17 mouse cellular contexts compared by ENCODE assay signal in the genomic region with DNA sequence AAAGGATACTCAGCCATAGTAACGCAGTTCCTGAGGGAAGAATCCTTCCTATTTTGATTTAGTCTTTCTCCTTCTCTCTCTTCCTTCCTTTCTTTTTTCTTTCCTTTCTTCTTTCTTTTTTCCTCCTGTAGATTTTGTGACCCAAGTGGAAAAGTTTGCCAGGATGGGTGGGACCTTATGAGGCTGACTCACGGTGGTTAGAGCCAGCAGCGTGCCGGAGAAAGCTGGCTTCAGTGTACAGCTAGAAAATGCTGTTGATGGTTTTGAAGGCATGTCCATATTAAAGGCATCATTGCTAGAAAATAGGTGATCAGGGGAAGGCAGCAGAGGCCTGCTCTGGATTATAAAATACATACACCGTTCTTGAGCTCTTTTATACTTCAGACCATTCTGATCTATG.
"Had no signal": no experiment of that assay in that cellular context is flagged by ENCODE, and none has a peak within 500 bp of the region (broad histone marks: within the 10 kb centered on the region; RNA-seq: fewer than 3 reads in every experiment).

No protein-coding gene starts in this region.

- H3K9me3 ChIP-seq: limb, embryonic 15.5 days; liver, embryonic 13.5 days; lung, embryonic 15.5 days; midbrain, embryonic 15.5 days; neural tube, embryonic 13.5 days; stomach, embryonic 15.5 days had no signal

- H3K4me1 ChIP-seq: limb, embryonic 15.5 days; liver, embryonic 13.5 days; lung, embryonic 15.5 days; megakaryocyte, embryonic 14.5 days; midbrain, embryonic 15.5 days; stomach, embryonic 15.5 days had no signal

- H3K36me3 ChIP-seq: limb, embryonic 15.5 days; lung, embryonic 15.5 days; midbrain, embryonic 15.5 days; neural tube, embryonic 13.5 days; stomach, embryonic 15.5 days had no signal

- H3K4me2 ChIP-seq: limb, embryonic 15.5 days; liver, embryonic 13.5 days; lung, embryonic 15.5 days; midbrain, embryonic 11.5 days; midbrain, embryonic 15.5 days; neural tube, embryonic 13.5 days; stomach, embryonic 15.5 days had no signal

- ATAC-seq: liver, postnatal 0 days; midbrain, embryonic 15.5 days had no signal

- H3K27me3 ChIP-seq: limb, embryonic 15.5 days; liver, embryonic 13.5 days; lung, embryonic 15.5 days; midbrain, embryonic 15.5 days; neural tube, embryonic 13.5 days; stomach, embryonic 15.5 days had no signal

- DNase-seq: kidney, adult 18-20 months; kidney, postnatal 25 days; layer of hippocampus, postnatal 36 days; liver, embryonic 13.5 days; liver, postnatal 0 days; lung, postnatal 14 days; right cerebral cortex, postnatal 14 days; thymus, adult 2 months; thymus, postnatal 25 days had no signal

- H3K27ac ChIP-seq: limb, embryonic 15.5 days; liver, embryonic 13.5 days; lung, embryonic 15.5 days; macrophage; midbrain, embryonic 15.5 days; neural tube, embryonic 13.5 days; stomach, embryonic 15.5 days had no signal

- H3K4me3 ChIP-seq: limb, embryonic 15.5 days; liver, embryonic 13.5 days; lung, embryonic 15.5 days; megakaryocyte, embryonic 14.5 days; midbrain, embryonic 15.5 days; neural tube, embryonic 13.5 days; stomach, embryonic 15.5 days had no signal

- H3K9ac ChIP-seq: limb, embryonic 15.5 days; liver, embryonic 13.5 days; liver, postnatal 0 days; lung, embryonic 15.5 days; midbrain, embryonic 15.5 days; neural tube, embryonic 13.5 days; stomach, embryonic 15.5 days had no signal
